Mouse (Mus musculus): ENCODE results near the gene Ccdc183.

Ccdc183 gene

DNA sequence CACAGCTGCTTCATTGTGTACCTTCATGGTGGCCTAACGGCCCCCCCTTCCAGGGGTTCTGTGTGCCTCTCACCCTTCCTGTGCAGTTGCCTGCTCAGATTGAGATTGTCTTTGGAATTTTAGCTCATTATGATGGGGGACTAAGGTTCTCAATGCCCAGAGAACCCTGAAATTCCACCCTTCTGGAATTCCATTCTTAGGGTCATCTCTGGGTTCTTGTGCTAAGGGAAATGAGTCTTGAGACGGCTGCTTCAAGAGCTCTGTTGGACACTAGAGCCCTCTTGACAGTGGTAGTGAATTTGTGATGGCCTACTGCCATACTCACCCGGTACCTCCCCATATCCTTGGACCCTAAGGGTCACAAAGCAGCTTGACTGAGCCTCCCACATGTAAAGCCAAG, at the start of gene Ccdc183:
TSS of gene Ccdc183 (minus strand) at position 101 of the 400 bp plus-strand sequence.
- DNase-seq = no peak

DNA sequence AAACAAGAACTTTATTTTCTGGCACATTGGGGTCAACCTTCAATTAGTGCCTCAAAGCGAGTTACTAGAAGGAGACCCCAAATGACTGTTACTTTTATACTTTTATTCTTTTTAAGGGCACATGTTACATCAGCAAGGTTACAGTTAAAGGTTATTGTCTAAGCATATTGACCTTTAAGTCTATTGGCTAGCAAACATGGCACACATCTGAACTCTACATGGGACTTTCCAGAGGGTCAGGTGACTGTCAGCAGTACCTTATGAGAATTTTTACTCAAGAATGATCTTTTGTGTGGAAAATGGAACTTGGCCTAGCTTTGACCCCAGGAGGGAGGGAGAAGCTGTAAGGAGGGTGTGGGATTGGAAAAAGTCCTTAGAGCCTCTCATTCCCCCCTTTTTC, 49.0 kb upstream of the Ccdc183 start:
- DNase-seq = no peak

DNA sequence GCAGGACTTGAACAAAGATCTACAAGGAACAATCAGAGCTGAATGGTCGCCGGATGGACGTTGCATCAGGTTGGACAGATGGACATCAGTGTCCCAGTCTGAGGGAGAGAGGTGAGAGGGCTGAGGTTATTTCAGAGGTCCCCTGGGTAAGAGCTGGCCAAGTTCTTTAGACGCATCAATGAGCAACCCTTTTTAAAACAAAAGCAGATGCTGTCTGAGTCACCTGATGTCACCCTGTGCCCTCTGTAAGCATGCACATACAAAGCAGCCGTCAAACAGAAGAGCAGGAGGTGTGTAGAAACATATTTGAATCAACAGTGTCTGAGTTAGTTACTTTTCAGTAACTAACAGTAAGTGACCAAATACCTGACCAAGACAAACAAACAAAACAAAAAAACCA, 46.6 kb upstream of the Ccdc183 start:
- DNase-seq = no peak

DNA sequence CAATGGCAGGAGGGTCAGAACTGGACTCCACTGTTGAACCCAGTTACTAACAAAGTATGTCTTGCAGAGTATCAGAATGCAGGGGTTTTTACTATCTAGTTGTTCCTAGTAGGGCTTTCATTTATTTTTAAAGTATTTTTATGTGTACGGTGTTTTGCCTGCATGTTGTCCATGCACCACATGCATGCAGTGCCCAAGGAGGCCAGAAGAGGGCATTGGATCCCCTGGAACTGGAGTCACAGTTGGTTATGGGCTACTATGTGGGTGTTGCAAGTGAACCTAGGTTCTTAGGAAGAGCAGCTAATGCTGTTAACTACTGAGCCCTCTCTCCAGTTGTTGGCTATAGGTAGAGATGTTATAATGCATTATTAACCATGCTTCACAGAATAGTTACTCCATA, 46.0 kb upstream of the Ccdc183 start:
- peak; percentile 56 to 64 for DNase-seq

DNA sequence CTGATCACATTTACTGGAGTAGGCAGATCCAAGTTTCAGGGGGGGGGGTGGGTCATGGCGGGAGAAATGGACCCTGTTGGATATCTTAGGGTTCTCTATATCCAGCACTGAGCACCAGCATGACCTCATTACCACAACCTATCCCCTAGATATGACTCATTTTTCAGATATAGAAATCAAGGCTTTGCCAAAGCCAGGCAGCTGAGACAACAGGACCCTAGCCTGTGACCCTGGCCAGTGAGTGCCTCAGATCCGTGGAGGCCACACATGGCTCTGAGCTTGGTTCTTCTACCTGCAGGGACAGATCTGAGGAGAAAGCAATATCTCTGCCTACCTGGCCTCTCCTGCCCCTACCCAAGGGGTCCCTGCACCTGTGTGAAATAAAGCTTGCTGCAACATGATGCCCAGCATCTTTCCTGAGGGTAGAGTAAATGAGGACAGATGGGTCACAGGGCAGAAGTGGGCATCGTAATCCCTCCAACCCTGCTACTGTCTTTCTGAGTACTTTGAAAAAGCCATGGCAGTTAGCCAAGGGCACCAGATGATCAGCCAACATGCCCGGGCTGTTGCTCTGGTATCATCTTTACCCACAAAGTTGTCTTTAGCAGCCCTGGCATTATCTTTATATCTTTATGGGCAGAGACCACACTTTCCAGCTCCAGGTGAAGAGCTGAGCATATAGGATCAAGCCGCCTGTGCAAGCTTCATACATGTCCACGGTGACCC, 43.9 kb upstream of the Ccdc183 start:
- no peak for DNase-seq

DNA sequence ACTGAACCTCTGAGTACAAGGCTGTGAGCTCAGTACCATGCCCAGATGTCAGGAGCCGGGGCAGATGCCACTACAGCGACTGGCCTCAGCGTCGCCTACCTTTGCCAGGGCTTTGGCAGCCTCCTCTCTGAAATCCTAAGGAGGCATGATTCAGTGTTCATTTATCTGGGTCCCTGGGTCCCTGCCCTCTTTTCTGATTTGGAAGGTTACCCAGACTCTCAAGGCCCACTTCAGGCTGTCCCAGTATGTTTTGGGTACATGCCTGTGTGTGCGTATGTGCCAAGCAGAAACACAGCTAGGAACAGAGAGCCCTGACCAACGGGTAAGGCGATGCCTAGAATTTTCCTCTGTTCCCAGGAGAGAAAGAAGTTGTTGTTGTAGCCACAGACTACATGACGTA, 42.8 kb upstream of the Ccdc183 start:
- DNase-seq = no peak

DNA sequence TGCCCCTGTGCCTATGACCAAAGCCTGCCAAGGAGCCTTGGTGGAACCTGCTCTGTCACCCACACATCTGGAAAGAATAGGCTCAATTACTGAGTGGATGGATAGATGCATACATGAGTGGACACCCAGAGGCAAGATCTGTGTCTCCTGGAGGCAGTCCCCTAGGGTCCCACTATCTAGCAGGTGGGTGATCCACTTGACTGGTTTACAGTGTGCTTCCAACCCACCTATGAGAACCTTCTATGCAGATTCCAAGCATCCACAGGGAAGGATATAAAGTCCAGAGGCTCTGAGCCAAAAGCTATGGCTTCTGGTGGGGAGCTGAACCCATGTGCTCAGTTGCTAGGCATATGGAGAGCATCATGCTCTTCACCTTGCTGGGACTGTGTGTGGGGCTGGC, 40.2 kb upstream of the Ccdc183 start, which contains the start of gene Lcn5:
TSS of gene Lcn5 (plus strand) at position 301 of the 400 bp plus-strand sequence.
- no peak for DNase-seq

DNA sequence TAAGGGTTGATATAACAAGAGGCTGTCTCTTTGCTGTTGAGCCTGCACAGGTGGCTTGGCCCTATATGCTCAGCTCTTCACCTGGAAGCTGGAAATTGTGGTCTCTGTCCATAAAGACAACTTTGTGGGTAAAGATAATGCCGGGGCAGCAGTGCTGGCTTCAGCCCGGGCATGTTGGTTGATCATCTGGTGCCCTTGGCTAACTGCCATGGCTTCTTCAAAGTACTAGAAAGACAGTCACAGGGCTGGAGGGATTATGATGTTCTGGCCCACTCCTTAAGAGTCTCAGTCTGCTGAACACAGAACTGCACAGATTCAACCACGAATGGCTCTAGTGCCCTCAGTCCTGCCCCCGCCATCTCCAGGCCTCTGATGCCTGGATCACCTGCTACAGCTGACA, 39.8 kb upstream of the Ccdc183 start:
- DNase-seq = no peak

DNA sequence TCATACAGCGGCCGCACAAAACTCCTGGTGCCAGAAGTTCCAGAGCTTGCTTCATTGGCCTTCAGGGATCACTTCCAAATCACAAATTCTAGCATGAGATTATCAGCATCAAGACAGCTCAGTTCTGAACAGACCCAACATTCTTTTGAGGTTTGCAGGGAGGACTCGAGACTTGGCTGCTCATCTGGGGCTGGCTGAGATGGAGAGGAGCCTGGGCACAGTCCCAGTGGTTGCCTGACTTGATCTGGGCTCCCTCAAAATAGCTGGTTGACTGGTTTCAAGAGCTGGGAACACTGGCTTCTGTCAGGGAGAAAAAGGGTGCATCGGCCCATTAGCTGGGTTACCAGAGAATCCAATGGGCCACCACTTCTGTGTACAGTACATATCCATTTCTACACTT, 39.2 kb upstream of the Ccdc183 start:
- no peak for DNase-seq

DNA sequence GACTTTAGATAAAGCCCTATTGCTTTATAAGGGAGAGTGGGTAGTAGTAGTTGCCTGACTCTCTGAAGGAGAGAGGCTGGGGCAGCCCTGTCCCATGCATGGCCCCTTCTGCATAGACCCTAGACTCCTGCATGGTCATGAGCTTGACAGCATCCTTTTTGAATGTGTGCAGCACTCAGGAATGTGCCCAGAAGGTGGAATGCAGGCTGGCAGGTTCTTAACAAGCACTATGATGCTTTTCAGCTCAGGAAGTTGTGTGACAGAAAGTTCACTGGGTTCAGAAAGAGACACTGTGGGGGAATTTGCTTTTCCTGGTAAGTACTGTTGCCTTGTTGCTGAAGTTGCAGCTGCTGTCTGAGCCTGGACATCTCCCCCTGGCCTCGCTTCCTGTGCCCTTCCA, 37.0 kb upstream of the Ccdc183 start:
- no peak for DNase-seq

DNA sequence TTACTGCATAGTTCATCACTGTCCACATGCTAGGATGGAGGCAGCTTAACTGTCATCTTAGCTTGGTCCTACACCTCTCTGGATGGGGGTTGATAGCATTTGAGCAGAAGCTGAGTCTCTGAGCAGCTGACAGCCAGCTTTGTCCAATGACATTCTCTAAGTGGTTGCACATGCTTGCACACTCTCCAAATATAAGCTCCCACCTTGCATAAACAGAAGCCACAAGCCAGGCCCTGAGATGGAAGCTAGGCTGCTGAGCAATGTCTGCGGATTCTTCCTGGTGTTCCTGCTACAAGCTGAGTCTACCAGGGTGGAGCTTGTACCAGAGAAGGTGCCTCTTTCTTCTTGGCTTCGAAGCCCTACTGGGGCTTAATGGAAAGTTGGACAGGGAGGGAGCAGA, 35.4 kb upstream of the Ccdc183 start, which contains the start of gene Lcn8:
TSS of gene Lcn8 (plus strand) at position 219 of the 400 bp plus-strand sequence.
- DNase-seq = no peak

DNA sequence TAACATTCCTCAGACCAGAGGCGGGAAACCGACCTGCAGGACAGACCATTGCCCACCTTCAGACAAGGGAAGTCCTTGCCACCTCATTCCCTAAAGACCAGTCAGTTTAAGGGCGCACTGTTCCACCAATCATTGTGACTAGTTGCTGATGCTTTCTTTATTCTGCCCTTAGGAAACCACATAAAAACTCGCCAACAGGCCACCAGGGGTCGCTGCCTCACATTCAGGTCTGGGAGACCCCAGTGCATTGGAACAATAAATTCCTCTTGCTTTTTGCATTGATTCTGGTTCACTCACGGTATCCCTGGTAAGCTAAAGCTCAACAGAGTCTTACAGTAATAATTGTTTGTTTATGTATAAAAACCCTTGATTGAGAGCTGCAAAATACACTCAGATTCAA, 22.4 kb upstream of the Ccdc183 start:
- peak; percentile 59 to 66 for DNase-seq

DNA sequence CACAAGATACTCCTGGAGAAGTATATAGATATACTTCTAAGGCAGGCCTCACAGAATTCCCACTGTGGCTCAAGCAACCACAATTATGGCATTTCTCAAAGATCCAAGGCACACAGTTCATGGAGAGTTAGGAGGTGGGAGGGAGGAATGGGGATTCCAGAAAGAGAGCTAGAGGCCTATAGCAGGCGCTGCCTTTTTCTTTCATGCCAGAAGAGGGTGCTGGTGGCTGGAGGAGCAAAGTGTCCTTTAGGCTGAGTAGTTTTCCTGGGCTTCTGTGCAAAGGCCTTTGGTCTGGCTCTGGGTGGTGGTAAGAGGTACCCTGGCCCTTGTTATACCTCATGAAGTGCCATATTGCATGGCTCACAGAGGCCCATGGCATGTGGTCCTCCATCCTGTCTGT, 16.6 kb upstream of the Ccdc183 start:
- DNase-seq = no peak

DNA sequence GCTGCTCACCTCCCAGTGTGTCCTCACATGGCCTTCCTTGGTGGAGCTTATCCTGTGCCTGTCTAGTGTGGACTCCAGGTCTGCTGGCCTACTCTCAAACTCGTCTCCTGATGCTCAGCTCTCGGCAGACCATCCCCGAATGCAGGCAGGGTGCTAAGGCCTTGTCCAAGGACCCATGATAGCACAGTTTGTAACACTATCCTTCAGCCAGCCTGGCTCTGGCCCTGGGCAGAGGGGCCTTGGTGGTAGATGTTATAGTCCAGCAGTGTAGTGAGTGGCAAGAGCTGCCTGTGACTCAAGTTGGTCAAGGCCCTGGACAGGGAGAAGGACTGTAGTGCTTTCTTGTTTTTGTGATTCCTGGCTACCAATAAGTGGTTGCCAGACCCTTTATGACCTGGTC, 16.1 kb upstream of the Ccdc183 start:
- no peak for DNase-seq

DNA sequence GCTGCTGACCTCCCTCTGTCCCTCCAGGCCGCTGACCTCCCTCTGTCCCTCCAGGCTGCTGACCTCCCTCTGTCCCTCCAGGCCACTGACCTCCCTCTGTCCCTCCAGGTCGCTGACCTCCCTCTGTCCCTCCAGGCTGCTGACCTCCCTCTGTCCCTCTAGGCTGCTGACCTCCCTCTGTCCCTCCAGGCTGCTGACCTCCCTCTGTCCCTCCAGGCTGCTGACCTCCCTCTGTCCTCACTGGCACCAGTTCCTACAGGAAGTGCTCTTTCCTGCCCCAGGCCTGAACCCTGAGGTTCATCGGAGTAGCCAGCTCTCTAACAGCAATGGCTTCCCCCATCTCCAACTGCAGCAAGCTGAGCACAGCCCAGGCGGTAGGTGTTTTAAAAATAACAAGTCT, 11.3 kb upstream of the Ccdc183 start:
- DNase-seq = no peak

DNA sequence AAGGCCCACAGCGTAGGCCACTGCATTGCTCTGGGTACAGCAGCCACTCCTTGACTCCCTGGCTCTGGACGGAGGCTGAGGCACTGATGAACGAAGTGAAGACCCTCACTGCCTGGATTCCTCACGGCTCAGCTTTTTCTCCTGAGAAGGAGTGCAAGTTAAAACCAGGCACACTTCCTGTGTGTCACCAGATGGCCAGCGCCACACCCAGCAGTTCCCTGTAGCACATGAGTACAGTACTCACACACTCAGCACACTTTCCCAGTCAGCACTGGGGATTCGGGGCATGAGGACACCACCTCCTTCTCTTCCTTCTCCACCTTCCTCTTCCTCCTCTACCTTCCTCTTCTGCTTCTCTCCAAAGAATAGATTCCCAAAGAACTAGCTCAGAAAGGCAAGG, 10.3 kb upstream of the Ccdc183 start, which contains the start of gene Fcna:
TSS of gene Fcna (minus strand) at position 220 of the 400 bp plus-strand sequence.
- no peak for DNase-seq

DNA sequence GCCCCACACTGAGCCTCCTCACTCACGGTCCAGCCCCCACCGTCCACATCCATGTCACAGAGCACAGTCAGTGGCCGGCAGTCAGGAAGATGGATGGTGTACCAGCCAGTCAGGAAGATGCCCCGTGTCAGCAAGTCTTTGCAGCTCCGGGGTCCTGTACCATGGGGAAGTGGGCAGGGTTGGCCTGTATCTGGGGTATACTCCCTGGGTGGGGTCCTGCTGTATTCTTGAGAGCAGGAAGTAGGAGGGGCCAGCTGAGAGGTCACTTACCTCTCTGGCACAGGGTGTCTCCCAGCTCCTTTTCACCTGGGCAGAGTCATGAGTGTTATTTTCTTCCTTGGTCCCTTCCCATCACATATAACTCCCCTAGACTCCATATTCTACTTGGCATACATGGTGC, 8.5 kb upstream of the Ccdc183 start:
- no peak for DNase-seq

DNA sequence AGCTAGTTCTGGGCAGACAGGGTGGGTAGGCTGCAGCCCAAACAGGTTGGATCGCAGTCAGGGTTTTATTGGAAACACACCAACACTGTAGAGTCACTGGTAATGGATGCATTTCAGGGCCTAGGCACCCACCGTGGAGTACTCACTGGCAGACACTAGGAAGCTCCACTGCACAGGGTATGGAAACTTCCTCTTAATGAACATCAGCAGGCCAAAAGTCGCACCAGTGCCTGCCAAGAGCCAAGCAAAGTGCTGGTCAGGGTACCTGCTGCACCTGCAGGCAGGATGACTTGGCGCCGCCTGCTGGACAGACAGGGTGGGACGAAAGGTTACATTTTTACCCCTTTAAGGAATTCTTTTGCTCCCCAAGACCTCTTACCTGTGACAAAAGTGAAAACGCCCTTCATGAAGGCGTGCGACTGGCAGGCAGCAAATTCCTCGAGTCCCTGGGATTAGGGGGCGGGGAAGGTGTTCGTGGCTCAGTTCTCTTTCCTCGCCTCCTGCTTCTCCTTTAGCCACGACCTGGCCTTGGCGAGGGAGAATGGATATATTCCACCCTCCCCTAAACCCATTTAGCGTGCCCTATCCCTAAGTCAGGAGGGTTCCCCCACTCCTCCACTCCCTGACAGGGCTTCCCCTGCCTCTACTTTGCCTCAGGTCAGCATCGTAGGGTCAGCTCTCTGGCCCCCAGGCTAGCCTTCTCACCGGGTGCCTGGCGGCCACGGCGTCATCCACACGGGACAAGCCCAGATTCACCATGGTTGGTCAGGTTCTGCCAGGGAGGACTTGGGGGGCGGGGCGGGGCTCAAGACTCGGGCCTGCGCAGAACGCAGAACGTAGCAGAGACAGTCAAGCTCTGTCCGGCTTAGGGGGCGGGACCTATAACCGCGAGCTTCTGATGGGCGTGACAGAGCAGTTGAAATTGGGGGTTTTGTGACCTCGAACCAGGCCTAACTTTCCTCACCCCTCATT, 4.0 kb upstream of the Ccdc183 start, which contains the start of gene Tmem141:
TSS of gene Tmem141 (minus strand) at position 777 of the 972 bp plus-strand sequence.
- peak; percentile 72 for DNase-seq

DNA sequence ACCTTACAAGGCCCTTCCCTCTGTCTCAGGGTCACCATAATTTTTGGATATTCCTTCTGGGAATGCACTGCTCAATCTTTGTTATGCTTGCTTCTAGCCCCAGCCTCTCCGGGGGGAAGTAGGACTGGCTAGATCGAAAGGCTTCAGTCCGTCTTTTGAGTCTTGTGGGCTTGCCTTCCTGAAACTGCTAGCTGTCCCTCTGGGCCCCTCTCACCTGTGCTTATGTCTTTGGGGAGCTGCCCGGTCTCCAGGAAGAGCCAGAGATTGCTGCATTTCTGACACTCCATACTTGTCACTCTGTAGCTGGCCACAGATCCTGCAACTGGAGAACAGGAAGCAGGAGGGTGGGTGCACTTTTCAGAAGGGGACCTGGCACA, 3.4 kb upstream of the Ccdc183 start:
- no peak for DNase-seq

DNA sequence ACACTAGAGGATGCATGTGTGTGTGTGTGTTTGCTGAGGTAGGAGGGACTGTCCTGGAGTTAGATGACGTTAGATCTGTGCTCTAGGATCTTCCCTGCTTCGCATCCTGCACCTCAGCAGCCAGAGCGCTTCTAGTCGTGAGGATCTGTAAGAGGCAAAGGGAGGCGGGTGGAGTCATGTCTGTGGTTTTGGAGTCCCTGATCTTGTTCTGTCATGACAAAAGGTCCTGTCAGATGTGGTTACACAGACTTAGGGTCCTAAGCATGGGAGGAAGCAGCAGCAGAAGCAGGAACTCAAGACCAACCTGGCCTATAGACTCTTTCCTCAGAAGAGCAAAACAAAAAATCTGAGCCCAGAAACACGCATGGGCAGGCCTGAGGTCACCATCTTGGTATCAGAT, 2.9 kb upstream of the Ccdc183 start:
- no peak for DNase-seq

DNA sequence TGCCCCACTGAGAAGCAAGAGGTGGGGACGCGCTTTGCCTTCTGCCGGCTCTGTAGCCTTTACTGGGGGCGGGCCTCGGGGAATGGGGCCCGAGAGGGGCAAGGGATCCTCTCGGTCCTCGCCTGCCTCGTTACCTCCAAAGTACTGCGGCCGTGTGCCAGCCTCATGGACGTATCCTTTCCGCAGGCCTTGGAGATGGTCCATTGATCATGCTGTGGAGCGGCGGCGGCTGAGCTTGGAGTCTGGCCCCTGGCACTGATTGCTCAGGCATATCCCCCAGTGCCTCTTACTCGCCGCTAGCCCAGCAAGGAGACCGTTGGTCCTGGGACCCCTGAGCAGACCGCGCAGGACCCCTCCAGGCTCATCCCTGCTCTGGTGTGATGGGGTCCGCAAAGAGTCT, 1.1 kb downstream of the Ccdc183 start:
- no peak for DNase-seq

DNA sequence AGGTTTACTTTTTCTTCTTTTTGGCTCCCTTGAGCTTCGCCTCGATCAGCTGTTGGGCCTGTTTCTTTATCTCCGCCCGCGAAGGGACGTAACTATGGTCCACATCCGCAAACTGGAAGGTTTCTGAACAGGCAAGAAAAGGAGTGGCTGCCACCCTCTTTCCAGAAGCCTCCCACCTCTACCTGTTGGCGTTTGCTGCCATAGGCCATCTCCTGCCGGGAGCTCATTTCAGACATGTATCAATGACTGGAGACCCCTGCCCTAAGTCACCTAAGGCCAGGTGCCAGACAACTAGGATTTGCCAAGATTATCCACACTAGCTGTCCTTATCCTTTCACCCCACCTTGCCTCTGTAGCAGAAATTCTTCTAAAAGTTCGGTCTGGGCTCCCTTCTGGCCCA, 8.8 kb downstream of the Ccdc183 start:
- DNase-seq = no peak

DNA sequence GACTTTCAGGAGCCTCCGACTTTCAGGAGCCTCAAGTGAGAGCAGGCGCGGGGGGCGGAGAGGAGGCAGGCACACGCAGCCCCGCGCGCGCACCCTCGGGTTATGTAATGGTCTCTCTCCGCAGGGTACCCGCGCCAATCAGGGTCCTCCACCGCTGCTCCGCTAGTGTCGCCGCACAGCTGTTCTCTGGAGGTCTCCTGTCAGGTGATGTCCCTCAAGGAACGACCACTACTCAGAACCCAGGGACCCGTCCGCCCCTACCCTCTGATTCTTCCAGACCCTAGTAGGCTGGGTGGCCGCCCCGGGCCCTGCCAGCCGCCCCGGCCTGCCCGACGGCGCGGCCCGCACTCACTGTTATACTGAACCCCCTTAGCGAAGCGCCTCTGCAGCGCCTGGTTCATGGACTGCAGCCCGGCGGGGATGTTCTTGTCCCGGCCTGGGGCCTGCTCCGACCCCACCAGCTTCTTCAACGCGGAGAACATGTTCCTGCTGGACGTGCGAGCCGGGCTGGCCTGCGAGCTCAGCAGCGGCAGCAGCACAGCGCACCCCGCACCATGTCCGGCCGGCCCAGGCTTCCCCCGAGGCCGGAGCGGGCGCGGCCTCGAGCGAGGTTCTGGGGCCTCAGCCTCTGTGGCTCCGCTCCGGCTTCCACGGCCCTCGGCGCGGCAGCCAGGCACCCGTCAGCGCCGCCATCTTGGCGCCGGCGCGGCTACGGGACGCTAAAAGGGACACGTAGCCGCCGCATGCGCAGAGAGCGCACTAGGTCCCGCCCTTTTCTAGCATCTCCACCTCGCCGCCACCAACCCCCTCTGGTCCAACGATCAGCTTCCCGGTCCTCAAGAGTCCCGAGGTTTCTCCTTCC, 9.5 kb downstream of the Ccdc183 start, which contains the start of gene Rabl6:
TSS of gene Rabl6 (minus strand) at position 761 of the 862 bp plus-strand sequence.
- peak; percentile 86 to 89 for DNase-seq

All from B cell, adult 2 months (primary cell).